Mouse (Mus musculus) MEL (cell line): ENCODE results near the gene Nsg1.

Experiments used
- CTCF ChIP-seq, 3 experiments: IDR thresholded peaks in 2 of 3; conservative IDR thresholded peaks in 1 of 3; 2 replicates each; pipeline ENCODE4 v1.5.1; 2011 to 2012; ENCODE audit warnings: low read length in 3 of 3, low read depth in 2 of 3, mild to moderate bottlenecking in 2 of 3, improper control_type of control experiment in 1 of 3, inconsistent platforms in 1 of 3, mixed read lengths in 1 of 3, moderate library complexity in 1 of 3; ENCODE audit not compliant: control insufficient read depth in 1 of 3, insufficient read depth in 1 of 3, poor library complexity in 1 of 3, severe bottlenecking in 1 of 3
- POLR2A ChIP-seq, 2 experiments: IDR thresholded peaks; 2 replicates each; pipeline ENCODE4 v1.6.1; 2011 to 2012; ENCODE audit warnings: low read length in 2 of 2, mild to moderate bottlenecking in 2 of 2, control low read depth in 1 of 2, improper control_type of control experiment in 1 of 2, low read depth in 1 of 2, moderate library complexity in 1 of 2; ENCODE audit not compliant: control insufficient read depth in 1 of 2, insufficient read depth in 1 of 2, poor library complexity in 1 of 2

GRCm38 (mm10) chr5:38136247-38136646 is 23.5 kb downstream of the Nsg1 start:
- no peak for TF ChIP-seq CTCF (IDR thresholded peaks at IDR 0.05 in 2 of 3, conservative IDR thresholded peaks at IDR 0.05 in 1 of 3; ENCODE audit: control insufficient read depth in 1 of 3, insufficient read depth in 1 of 3, low read depth in 2 of 3, low read length in 3 of 3, poor library complexity in 1 of 3, severe bottlenecking in 1 of 3)
- TF ChIP-seq POLR2A (IDR thresholded peaks at IDR 0.05; ENCODE audit: control insufficient read depth in 1 of 2, insufficient read depth in 1 of 2, low read depth in 1 of 2, low read length in 2 of 2, poor library complexity in 1 of 2) = no peak
